Mouse (Mus musculus) testis, postnatal 14 days (tissue): ENCODE results near the gene Defa37.
"Not testable (repeated sequence)": the region's sequence is repeated elsewhere in the genome, so short reads cannot be mapped to it uniquely, and the experiment has no call there.

Experiments
- DNase-seq: peaks from one replicate; pipeline ENCODE4 v3.0.0; 2021; ENCODE audit warnings: low spot score

Defa37 gene

DNA sequence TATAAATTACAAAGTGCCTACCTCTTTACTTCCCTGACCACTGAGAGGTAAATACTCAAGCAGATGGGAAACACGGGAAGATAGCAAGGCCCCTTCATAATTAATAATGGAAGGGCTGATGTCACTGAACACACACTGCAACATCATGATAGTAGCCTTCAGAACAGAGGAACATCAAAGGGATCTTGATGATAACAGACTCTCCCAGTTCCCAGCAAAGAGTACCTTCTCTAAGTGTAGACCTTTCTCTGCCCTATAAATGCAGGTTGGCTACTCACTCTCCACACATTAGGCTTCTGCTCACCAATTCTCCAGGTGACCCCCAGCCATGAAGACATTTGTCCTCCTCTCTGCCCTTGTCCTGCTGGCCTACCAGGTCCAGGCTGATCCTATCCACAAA is at the start of gene Defa37:
Gene Defa37, plus strand, starts transcription at position 301 of the 400 bp plus-strand sequence.
- not testable (repeated sequence) for DNase-seq

- DNase-seq, result not testable (repeated sequence)
These were observed 36.5 kb upstream of the Defa37 start, which contains the start of gene Defa32 for GRCm38 (mm10) chr8:21528732-21529131. Gene Defa32 (plus strand): TSS chr8:21529032.

DNA sequence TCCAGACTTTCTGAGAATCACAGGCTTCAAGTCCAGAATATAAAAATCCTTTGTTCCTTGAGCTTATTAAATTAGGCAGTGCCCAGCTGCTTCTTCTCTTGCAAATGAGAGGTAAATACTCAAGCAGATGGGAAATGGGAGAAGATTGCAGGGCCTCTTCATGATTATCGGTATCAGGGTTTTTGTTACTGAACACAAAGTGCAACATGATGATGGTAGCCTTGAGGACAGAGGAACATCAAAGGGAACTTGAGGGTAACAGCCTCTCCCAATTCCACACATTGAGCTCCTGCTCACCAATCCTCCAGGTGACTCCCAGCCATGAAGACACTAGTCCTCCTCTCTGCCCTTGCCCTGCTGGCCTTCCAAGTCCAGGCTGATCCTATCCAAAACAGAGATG is 17.5 kb downstream of the Defa37 start, which contains the start of gene Defa28:
Gene Defa28, plus strand, starts transcription at position 301 of the 400 bp plus-strand sequence.
- DNase-seq, result not testable (repeated sequence)

GRCm38 (mm10) chr8:21594408-21594807 is 29.2 kb downstream of the Defa37 start, which contains the start of gene Gm7861:
Gene Gm7861 (minus strand): TSS chr8:21594508.
- DNase-seq, result not testable (repeated sequence)
